Mouse (Mus musculus) ES-E14 (cell line): ENCODE results near the gene Slc39a7. TPM values are rescaled to one million over a fixed set of nuclear protein-coding genes. Genes with fewer than 3 reads are reported as not detected.

ENCODE experiments used
- DNase-seq: peaks from one replicate; pipeline ENCODE4 v3.0.0-alpha.2; 2013; ENCODE audit warnings: low read depth, low spot score
- H3K27ac ChIP-seq: 2 replicates; pipeline ENCODE4 v1.5.1; 2012; ENCODE audit warnings: low read depth, mild to moderate bottlenecking, low read length, moderate library complexity, mixed read lengths; ENCODE audit not compliant: poor library complexity, insufficient read depth, severe bottlenecking
- H3K36me3 ChIP-seq: 2 replicates; pipeline ENCODE4 v1.6.1; 2012; ENCODE audit warnings: mild to moderate bottlenecking, low read length, moderate library complexity, mixed read lengths; ENCODE audit not compliant: control insufficient read depth, poor library complexity, insufficient read depth, severe bottlenecking
- H3K4me1 ChIP-seq, 2 experiments: fragments of 150-350 bp in 1 of 2; sonication (generic) in 1 of 2; 2 replicates each; pipeline ENCODE4 v1.6.1; 2012; ENCODE audit warnings: low read length in 2 of 2, mild to moderate bottlenecking in 1 of 2, mixed read lengths in 1 of 2; ENCODE audit not compliant: control insufficient read depth in 2 of 2, insufficient read depth in 2 of 2, poor library complexity in 1 of 2
- H3K4me3 ChIP-seq, 2 experiments: fragments of 150-350 bp in 1 of 2; sonication (generic) in 1 of 2; 2 replicates each; pipeline ENCODE4 v1.5.1; 2012; ENCODE audit warnings: low read length in 2 of 2, low read depth in 1 of 2, mild to moderate bottlenecking in 1 of 2, mixed read lengths in 1 of 2; ENCODE audit not compliant: insufficient read depth in 1 of 2, poor library complexity in 1 of 2, severe bottlenecking in 1 of 2
- H3K9ac ChIP-seq: 2 replicates; pipeline ENCODE4 v1.6.1; 2012; ENCODE audit warnings: low read depth, mild to moderate bottlenecking, low read length, mixed read lengths; ENCODE audit not compliant: poor library complexity, insufficient read depth, severe bottlenecking
- H3K9me3 ChIP-seq: fragments of 150-350 bp; sonication (generic); 2 replicates; pipeline ENCODE4 v1.6.1; 2012; ENCODE audit warnings: low read depth, mild to moderate bottlenecking, low read length; ENCODE audit not compliant: control insufficient read depth, insufficient read depth
- CHD2 ChIP-seq: IDR thresholded peaks from 2 replicates; pipeline ENCODE4 v1.6.1; 2014; ENCODE audit warnings: mild to moderate bottlenecking, low read depth, low read length, inconsistent platforms
- HCFC1 ChIP-seq: IDR thresholded peaks from 2 replicates; pipeline ENCODE4 v1.6.1; 2012; ENCODE audit warnings: low read length, inconsistent platforms, borderline replicate concordance; ENCODE audit not compliant: insufficient read depth
- MAFK ChIP-seq: IDR thresholded peaks from 2 replicates; pipeline ENCODE4 v1.6.1; 2014; ENCODE audit warnings: mild to moderate bottlenecking, low read depth, low read length, inconsistent platforms; ENCODE audit not compliant: insufficient read depth
- ZC3H11A ChIP-seq: IDR thresholded peaks from 2 replicates; pipeline ENCODE4 v1.6.1; 2012; ENCODE audit warnings: low read depth, mild to moderate bottlenecking, inconsistent platforms, low read length, borderline replicate concordance
- ZNF384 ChIP-seq: IDR thresholded peaks from 2 replicates; pipeline ENCODE4 v1.6.1; 2012; ENCODE audit warnings: low read depth, low read length, inconsistent platforms
- in situ Hi-C, 2 experiments: fragments of 600-800 bp; cut with MboI; formaldehyde crosslinking; loops; one replicate each; pipeline ENCODE4 v1.15.1; 2025; ENCODE audit warnings: low sequenced_read_pairs in 2 of 2, inconsistent platforms in 1 of 2; ENCODE audit not compliant: unreplicated experiment in 2 of 2
- total RNA-seq: library from RNA; depleted of rRNA; stranded (reverse); fragments of 300-350 nt; gene quantifications from 2 replicates; pipeline ENCODE4 v1.2.3, GENCODE M21; 2012

Gene Slc39a7
- total RNA-seq, 1 experiment, result 253 TPM

- H3K9ac ChIP-seq, result no peak overlapping the region
- H3K9me3 ChIP-seq, result no peaks in the 10 kb centered on the region
- no peak for TF ChIP-seq ZNF384
- no peak for TF ChIP-seq ZC3H11A
- no peak for TF ChIP-seq HCFC1
- TF ChIP-seq CHD2, result no peak
- no peak for TF ChIP-seq MAFK
- no peak for DNase-seq
- H3K36me3 ChIP-seq, result peaks cover 33% of the 10 kb centered on the region
- H3K4me1 ChIP-seq, result peaks cover 0 to 8% of the 10 kb centered on the region in 2 experiments; a peak in 1 of 4 replicates
- no peak overlapping the region for H3K27ac ChIP-seq
- no peak overlapping the region; a peak in 1 of 4 replicates for H3K4me3 ChIP-seq
- in situ Hi-C loops, result no loop called here
These were observed 7.0 kb upstream of the Slc39a7 start for GRCm38 (mm10) chr17:34038440-34038839.

- no peak for TF ChIP-seq ZNF384
- no peak for TF ChIP-seq MAFK
- TF ChIP-seq HCFC1, result no peak
- no peak for TF ChIP-seq CHD2
- no peak for TF ChIP-seq ZC3H11A
- Histone ChIP-seq H3K9ac (no peak overlapping the region), H3K9me3 (no peaks in the 10 kb centered on the region), H3K27ac (no peak overlapping the region), H3K4me3 (no peak overlapping the region), H3K36me3 (peaks cover 33% of the 10 kb centered on the region), H3K4me1 (peaks cover 0 to 8% of the 10 kb centered on the region in 2 experiments; a peak in 1 of 4 replicates)
- in situ Hi-C loops, result no loop called here
- DNase-seq, result no peak
These were observed 5.8 kb upstream of the Slc39a7 start for GRCm38 (mm10) chr17:34037241-34037640.

DNA sequence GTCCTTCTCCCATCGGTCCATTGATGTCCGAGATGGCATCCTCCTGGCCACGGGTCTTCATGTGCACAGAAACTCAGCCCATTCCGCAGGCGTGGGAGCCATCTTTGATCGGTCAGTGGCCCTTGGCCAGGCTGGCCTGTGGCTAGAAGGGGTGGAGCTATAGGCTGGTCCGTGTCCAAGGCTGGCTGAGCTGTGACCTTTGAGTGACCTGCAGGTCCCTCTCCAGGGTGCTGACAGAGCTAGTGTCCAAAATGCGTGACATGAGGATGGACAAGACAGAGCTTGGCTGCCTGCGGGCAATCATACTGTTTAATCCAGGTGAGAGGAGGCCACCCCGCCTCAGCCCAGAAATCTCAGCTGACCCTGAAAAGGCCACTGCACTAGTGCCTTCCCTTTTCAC, 5.2 kb upstream of the Slc39a7 start:
- in situ Hi-C loops, result no loop called here
- TF ChIP-seq ZC3H11A (no peak), MAFK (no peak), ZNF384 (no peak), HCFC1 (no peak), CHD2 (no peak)
- H3K9ac ChIP-seq, result no peak overlapping the region
- no peaks in the 10 kb centered on the region for H3K9me3 ChIP-seq
- H3K36me3 ChIP-seq, result peaks cover 33% of the 10 kb centered on the region
- H3K27ac ChIP-seq, result no peak overlapping the region
- no peak overlapping the region for H3K4me3 ChIP-seq
- H3K4me1 ChIP-seq, result peaks cover 0 to 8% of the 10 kb centered on the region in 2 experiments; a peak in 1 of 4 replicates
- no peak for DNase-seq

- no peak overlapping the region for H3K27ac ChIP-seq
- TF ChIP-seq ZC3H11A (no peak), HCFC1 (no peak), ZNF384 (no peak), MAFK (no peak), CHD2 (no peak)
- H3K9me3 ChIP-seq, result no peaks in the 10 kb centered on the region
- no peak overlapping the region for H3K9ac ChIP-seq
- H3K36me3 ChIP-seq, result peaks cover 36% of the 10 kb centered on the region
- in situ Hi-C loops, result no loop called here
- H3K4me3 ChIP-seq, result no peak overlapping the region
- peaks cover 0 to 11% of the 10 kb centered on the region in 2 experiments; a peak in 1 of 4 replicates for H3K4me1 ChIP-seq
- no peak for DNase-seq
These were observed 4.0 kb upstream of the Slc39a7 start for GRCm38 (mm10) chr17:34035517-34035916.

- DNase-seq, result peak; percentile 79
- TF ChIP-seq CHD2, result no peak
- peaks cover 50% of the 10 kb centered on the region for H3K36me3 ChIP-seq
- H3K4me1 ChIP-seq, result peaks cover 3 to 15% of the 10 kb centered on the region in 2 experiments; a peak in 2 of 4 replicates
- in situ Hi-C loops, result no loop called here
- H3K9ac ChIP-seq, result no peak overlapping the region
- H3K9me3 ChIP-seq, result no peaks in the 10 kb centered on the region
- no peak overlapping the region for H3K4me3 ChIP-seq
- H3K27ac ChIP-seq, result no peak overlapping the region
These were observed 2.6 kb upstream of the Slc39a7 start for GRCm38 (mm10) chr17:34034064-34034463.
